Comparison of ENCODE assay signal across 8 mouse cellular contexts in genomic region chr2:78159877-78160485, GRCm38 (mm10).
DNase-seq lines count a peak whose midpoint lies in the region.

No protein-coding gene starts in this region.

- intact Hi-C loops in heart, postnatal 25 days (cut with DNase I), result no loop called here

- DNase-seq in heart, adult 11 months, result peak; percentile 74
- DNase-seq in heart, postnatal 25 days (ENCODE audit: low spot score), result no peak
- DNase-seq in brain, embryonic 18.5 days (ENCODE audit: low read depth, low spot score), result peak; percentile 74
- peak; percentile 3 for DNase-seq in forelimb bud, embryonic 11.5 days (ENCODE audit: low read depth, low spot score)
- DNase-seq in lung, postnatal 14 days, result peak; percentile 10
- no peak for DNase-seq in urinary bladder, postnatal 4 days (ENCODE audit: low spot score in 2 of 2)
- DNase-seq in thymus, postnatal 0 days (ENCODE audit: low spot score), result no peak
- DNase-seq in frontal cortex, postnatal 14 days (ENCODE audit: low spot score in 2 of 2), result no peak

Comparison
In these comparisons a context has a peak if more than half of its experiments do, and no peak if none do; other contexts are left out.
1. DNase-seq: peak in heart, adult 11 months (single experiment), brain, embryonic 18.5 days (single experiment), forelimb bud, embryonic 11.5 days (single experiment) and lung, postnatal 14 days (single experiment); none in heart, postnatal 25 days (single experiment), urinary bladder, postnatal 4 days (0 of 2), thymus, postnatal 0 days (single experiment) and frontal cortex, postnatal 14 days (0 of 2).